Mouse (Mus musculus) heart, embryonic 14.5 days (tissue): ENCODE data around the gene Eea1. TPM values are rescaled to one million over a fixed set of nuclear protein-coding genes. Genes with fewer than 3 reads are reported as not detected.

Experiments used
- ATAC-seq: fragments of 200-750 bp; cut with Nextera tagmentation; 2 replicates; pipeline ENCODE4 v1.8.0; 2017; ENCODE audit warnings: low read depth, moderate TSS enrichment; ENCODE audit not compliant: insufficient number of reproducible peaks, insufficient read depth, low FRiP score
- H3K27ac ChIP-seq, 2 experiments: fragments of 200-500 bp in 1 of 2; fragments of 300-500 bp in 1 of 2; sonication (generic) in 1 of 2; replicated peaks in 1 of 2; 2 replicates each; pipeline ENCODE4 v1.5.1; 2012 to 2014; ENCODE audit warnings: low read depth in 2 of 2, low read length in 2 of 2, control low read depth in 1 of 2, mild to moderate bottlenecking in 1 of 2, mixed read lengths in 1 of 2; ENCODE audit not compliant: control insufficient read depth in 1 of 2, insufficient read depth in 1 of 2
- H3K27me3 ChIP-seq: fragments of 300-500 bp; sonication (generic); 2 replicates; pipeline ENCODE4 v1.6.1; 2014; ENCODE audit warnings: mild to moderate bottlenecking, low read length, control low read depth; ENCODE audit not compliant: control insufficient read depth, insufficient read depth
- H3K36me3 ChIP-seq: fragments of 300-500 bp; sonication (generic); 2 replicates; pipeline ENCODE4 v1.6.1; 2014; ENCODE audit warnings: mild to moderate bottlenecking, control low read depth, low read length, mixed read lengths; ENCODE audit not compliant: control insufficient read depth, insufficient read depth
- H3K4me1 ChIP-seq, 2 experiments: fragments of 200-500 bp in 1 of 2; fragments of 300-500 bp in 1 of 2; sonication (generic) in 1 of 2; 2 replicates each; pipeline ENCODE4 v1.6.1; 2012 to 2014; ENCODE audit warnings: low read length in 2 of 2, control low read depth in 1 of 2, mixed read lengths in 1 of 2; ENCODE audit not compliant: control insufficient read depth in 2 of 2, insufficient read depth in 2 of 2
- H3K4me2 ChIP-seq: fragments of 300-500 bp; sonication (generic); 2 replicates; pipeline ENCODE4 v1.6.1; 2014; ENCODE audit warnings: mild to moderate bottlenecking, low read length
- H3K4me3 ChIP-seq, 2 experiments: fragments of 200-500 bp in 1 of 2; fragments of 300-500 bp in 1 of 2; sonication (generic) in 1 of 2; 2 replicates each; pipeline ENCODE4 v1.5.1; 2012 to 2014; ENCODE audit warnings: low read length in 2 of 2, mild to moderate bottlenecking in 2 of 2, control low read depth in 1 of 2, low read depth in 1 of 2, moderate library complexity in 1 of 2; ENCODE audit not compliant: control insufficient read depth in 1 of 2, insufficient read depth in 1 of 2
- H3K9ac ChIP-seq: fragments of 300-500 bp; sonication (generic); 2 replicates; pipeline ENCODE4 v1.6.1; 2014; ENCODE audit warnings: mild to moderate bottlenecking, low read length
- H3K9me3 ChIP-seq: fragments of 300-500 bp; sonication (generic); 2 replicates; pipeline ENCODE4 v1.6.1; 2016; ENCODE audit warnings: low read length, control low read depth; ENCODE audit not compliant: control insufficient read depth
- WGBS: fragments of 180-500 bp; shearing (Covaris S2); extraction: QIAGEN DNeasy Blood & Tissue Kit; methylation state at CpG from one replicate; pipeline ENCODE4 v1.1.7; 2014; 5-methylcytosine and 5-hydroxymethylcytosine counted together
- polyA plus RNA-seq: library from polyadenylated mRNA; unstranded; fragments of >200 nt; fragmentation: Nextera tagmentation; extraction: Ambion mirVana; gene quantifications from 2 replicates; pipeline ENCODE4 v1.2.1, GENCODE M21; 2014

Eea1 gene
- polyA plus RNA-seq, 1 experiment from 2014 or later = 24.3 TPM

- no peak overlapping the region for H3K4me2 ChIP-seq
- no peak overlapping the region for H3K27ac ChIP-seq
- peaks cover 3 to 4% of the 10 kb centered on the region in 2 experiments; a peak in 3 of 4 replicates for H3K4me1 ChIP-seq
- no peaks in the 10 kb centered on the region for H3K27me3 ChIP-seq
- 58% methylated on average over 5 of the region's 5 CpGs for WGBS
- H3K4me3 ChIP-seq = no peak overlapping the region
- no peaks in the 10 kb centered on the region for H3K9me3 ChIP-seq
- ATAC-seq = no peak; the same call in 1 of the 2 replicates
- H3K9ac ChIP-seq = no peak overlapping the region
- H3K36me3 ChIP-seq = no peaks in the 10 kb centered on the region
Measured at GRCm38 (mm10) chr10:95898471-95899154, 41.8 kb upstream of the Eea1 start.

- 47% methylated on average over 6 of the region's 6 CpGs for WGBS
- Histone ChIP-seq H3K27me3 (no peaks in the 10 kb centered on the region), H3K4me3 (no peak overlapping the region), H3K36me3 (no peaks in the 10 kb centered on the region), H3K4me2 (no peak overlapping the region), H3K27ac (no peak overlapping the region), H3K9me3 (no peaks in the 10 kb centered on the region), H3K9ac (no peak overlapping the region), H3K4me1 (no peaks in the 10 kb centered on the region)
- no peak for ATAC-seq
Measured at GRCm38 (mm10) chr10:95904668-95905067, 35.8 kb upstream of the Eea1 start.

DNA sequence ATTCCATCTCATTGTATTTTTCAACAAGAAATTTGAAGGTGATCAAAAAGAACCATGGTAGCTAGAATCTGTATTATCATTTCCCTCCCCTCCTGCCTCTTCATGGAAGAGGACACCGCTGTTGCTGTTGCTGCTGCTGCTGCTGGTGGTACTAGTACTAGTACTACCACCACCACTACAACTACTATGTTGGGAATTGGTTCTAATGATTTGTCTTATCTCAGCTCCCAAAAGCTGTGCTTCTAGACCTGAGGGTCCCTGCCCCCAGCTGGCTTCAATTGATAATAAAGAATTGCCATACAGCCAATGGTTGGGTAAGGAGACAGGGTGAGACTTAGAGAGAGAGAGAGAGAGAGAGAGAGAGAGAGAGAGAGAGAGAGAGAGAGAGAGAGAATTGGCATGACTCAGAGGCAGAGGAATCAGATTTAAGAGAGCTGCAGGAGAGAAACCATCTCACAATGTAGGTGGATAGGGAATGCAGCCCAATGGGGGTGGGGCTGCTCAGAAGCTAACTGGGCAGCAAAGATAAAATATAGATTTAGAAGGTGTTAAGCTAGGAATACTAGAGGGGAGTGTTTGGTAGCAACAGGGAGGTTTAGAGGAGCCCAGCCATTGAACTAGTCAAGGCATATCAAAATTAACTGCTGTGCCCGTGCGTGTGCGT, 31.1 kb upstream of the Eea1 start:
- 91% methylated on average over 4 of the region's 4 CpGs for WGBS
- Histone ChIP-seq H3K4me1 (no peaks in the 10 kb centered on the region), H3K4me3 (no peak overlapping the region), H3K4me2 (no peak overlapping the region), H3K27ac (no peak overlapping the region), H3K27me3 (no peaks in the 10 kb centered on the region), H3K9me3 (no peaks in the 10 kb centered on the region), H3K36me3 (no peaks in the 10 kb centered on the region), H3K9ac (no peak overlapping the region)
- ATAC-seq = no peak

DNA sequence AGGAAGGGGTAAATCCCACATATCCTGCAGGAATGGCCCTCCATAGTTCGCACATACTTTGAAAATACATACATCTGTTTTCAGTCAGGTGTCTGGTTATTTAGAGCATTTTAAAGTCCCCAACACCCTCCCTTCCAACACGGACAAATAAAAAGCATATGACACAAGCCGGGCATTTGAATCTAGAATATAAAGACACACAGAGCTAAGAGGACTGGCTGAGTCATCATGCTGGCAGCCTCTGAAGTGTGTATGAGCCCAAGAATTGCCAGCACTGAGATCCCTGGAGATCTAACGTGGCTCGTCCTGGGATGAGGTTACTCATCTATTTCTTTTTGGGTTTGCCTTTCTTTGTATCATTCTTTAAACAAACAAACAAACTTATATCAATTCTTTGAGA, 29.4 kb upstream of the Eea1 start:
- Histone ChIP-seq H3K4me1 (no peaks in the 10 kb centered on the region), H3K27me3 (no peaks in the 10 kb centered on the region), H3K9me3 (no peaks in the 10 kb centered on the region), H3K4me2 (no peak overlapping the region), H3K4me3 (no peak overlapping the region), H3K27ac (no peak overlapping the region), H3K9ac (no peak overlapping the region), H3K36me3 (no peaks in the 10 kb centered on the region)
- 59% methylated on average over 5 of the region's 5 CpGs for WGBS
- ATAC-seq = no peak

DNA sequence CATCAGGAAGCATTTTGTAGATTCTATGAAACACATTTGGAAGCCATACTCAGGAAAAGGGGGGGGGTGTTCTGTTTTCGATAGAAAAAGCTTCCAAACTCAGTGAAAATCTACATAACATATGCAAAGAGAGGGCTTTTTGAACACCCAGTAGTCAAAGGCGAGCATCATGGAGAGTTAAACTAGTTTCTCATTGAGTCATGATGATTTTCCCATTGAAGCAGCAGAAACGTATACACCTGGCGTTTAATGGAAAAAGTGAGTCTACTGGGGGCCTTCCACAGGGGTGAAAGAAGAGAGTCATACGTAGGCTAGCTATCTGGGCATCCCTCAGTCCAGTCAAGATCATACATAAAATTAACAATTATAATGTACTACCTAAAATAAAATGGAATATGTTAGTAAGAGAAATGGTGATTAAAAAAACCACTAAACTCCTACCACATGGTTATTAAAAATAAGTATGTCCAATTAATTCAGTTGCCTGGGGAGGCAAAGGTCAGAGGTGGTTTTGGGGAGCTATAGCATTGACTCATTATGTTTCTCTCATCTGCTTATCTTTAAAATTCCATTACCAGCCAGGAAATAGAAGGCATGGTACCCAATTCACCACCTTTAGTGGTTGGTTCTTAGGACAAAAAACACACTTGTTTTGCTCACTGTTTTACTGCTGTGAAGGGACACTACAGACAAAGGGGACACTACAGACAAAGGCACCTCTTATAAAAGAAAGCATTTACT, 25.8 kb upstream of the Eea1 start:
- Histone ChIP-seq H3K4me2 (no peak overlapping the region), H3K27me3 (no peaks in the 10 kb centered on the region), H3K9ac (no peak overlapping the region), H3K9me3 (no peaks in the 10 kb centered on the region), H3K36me3 (no peaks in the 10 kb centered on the region), H3K4me1 (no peaks in the 10 kb centered on the region), H3K4me3 (no peak overlapping the region), H3K27ac (no peak overlapping the region)
- no peak for ATAC-seq
- WGBS = 79% methylated on average over 5 of the region's 5 CpGs

GRCm38 (mm10) chr10:95918716-95919115, 21.7 kb upstream of the Eea1 start:
- Histone ChIP-seq H3K9me3 (no peaks in the 10 kb centered on the region), H3K9ac (no peak overlapping the region), H3K36me3 (no peaks in the 10 kb centered on the region), H3K27me3 (no peaks in the 10 kb centered on the region), H3K4me3 (no peak overlapping the region), H3K4me1 (no peaks in the 10 kb centered on the region), H3K4me2 (no peak overlapping the region), H3K27ac (no peak overlapping the region)
- no peak for ATAC-seq
- 58% methylated on average over 3 of the region's 3 CpGs for WGBS

DNA sequence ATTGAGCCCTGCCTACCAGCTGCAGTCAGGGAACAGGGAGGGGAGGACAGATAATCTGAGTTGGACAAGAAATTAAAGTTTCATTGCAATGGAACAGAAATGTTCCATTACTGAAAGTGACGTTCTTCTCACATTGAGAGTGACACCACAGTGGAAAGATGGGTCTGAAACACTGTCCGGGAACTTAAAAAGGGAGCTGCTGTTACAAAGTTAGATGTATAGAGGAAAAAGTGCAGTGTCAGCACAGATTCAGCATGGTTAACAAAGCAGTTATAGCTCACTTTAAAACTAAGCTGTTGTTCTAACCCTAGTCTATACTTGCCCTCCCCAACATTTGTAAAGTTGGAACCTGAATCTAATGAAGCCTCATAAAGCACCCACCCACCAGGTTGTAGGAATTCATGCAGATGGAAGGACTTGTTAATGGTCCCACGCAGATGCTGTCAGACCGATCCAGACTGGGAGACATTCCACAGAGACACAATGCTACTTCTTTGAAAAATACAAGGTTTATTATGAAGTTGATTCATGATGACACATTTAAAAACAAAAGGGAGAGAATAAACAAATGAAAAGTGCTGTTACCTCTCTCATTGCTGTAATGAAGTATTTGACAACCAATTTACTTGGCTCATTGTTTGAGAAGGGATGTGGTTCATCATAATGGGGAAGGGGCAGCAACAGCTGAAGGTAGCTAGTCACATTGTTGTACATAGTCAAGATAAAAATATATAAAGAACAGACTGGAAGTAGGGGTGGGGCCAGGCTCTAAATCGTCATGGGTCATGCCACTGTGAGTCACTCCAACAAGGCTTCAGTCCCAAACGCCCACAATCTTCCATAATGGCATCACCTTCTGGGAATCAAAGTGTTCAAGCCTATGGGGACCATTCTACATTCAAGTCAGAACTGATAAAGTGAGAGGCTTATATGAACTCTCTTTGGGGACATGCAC, 16.9 kb upstream of the Eea1 start:
- no peaks in the 10 kb centered on the region for H3K36me3 ChIP-seq
- 72% methylated on average over 6 of the region's 6 CpGs for WGBS

More for the DNA sequence above, 16.9 kb upstream of the Eea1 start:
- H3K4me3 ChIP-seq = no peak overlapping the region
- no peak for ATAC-seq
- H3K4me1 ChIP-seq = no peaks in the 10 kb centered on the region
- no peaks in the 10 kb centered on the region for H3K9me3 ChIP-seq
- H3K27me3 ChIP-seq = no peaks in the 10 kb centered on the region
- H3K27ac ChIP-seq = no peak overlapping the region
- H3K4me2 ChIP-seq = no peak overlapping the region
- H3K9ac ChIP-seq = no peak overlapping the region
